Comparison of ENCODE assay signal across 8 mouse cellular contexts in genomic region chr17:7168961-7169626, GRCm38 (mm10). TPM values are rescaled to one million over a fixed set of nuclear protein-coding genes. Genes with fewer than 3 reads are reported as not detected.
DNase-seq lines count a peak whose midpoint lies in the region; ATAC-seq and TF ChIP-seq lines count a peak whose summit lies in the region.

No protein-coding gene starts in this region.

- WGBS in cerebellum, adult 2 months: 14% methylated on average over 15 of the region's 15 CpGs
- WGBS in bone marrow, adult 2 months: 16% methylated on average over 15 of the region's 15 CpGs
- 12% methylated on average over 15 of the region's 15 CpGs for WGBS in hindbrain, postnatal 0 days
- WGBS in liver, embryonic 11.5 days: 14% methylated on average over 15 of the region's 15 CpGs
- WGBS in midbrain, embryonic 15.5 days: 8% methylated on average over 15 of the region's 15 CpGs

- TF ChIP-seq POLR2A in cerebellum, adult 2 months (IDR thresholded peaks at IDR 0.05; ENCODE audit: borderline replicate concordance, insufficient read depth, low read length): no peak
- no peak for TF ChIP-seq POLR2A in bone marrow, adult 2 months (IDR thresholded peaks at IDR 0.05; ENCODE audit: borderline replicate concordance, control insufficient read depth, low read depth, low read length)

- ATAC-seq in hindbrain, postnatal 0 days: peak; percentile 57
- ATAC-seq in liver, embryonic 11.5 days (replicated peaks; ENCODE audit: low FRiP score): peak; percentile 30
- ATAC-seq in midbrain, embryonic 15.5 days (replicated peaks): peak; percentile 70

- no peaks in the 10 kb centered on the region for H3K36me3 ChIP-seq in hindbrain, postnatal 0 days (ENCODE audit: insufficient read depth, low read length)
- no peaks in the 10 kb centered on the region for H3K36me3 ChIP-seq in liver, embryonic 11.5 days (ENCODE audit: control insufficient read depth, insufficient read depth, low read length)
- no peaks in the 10 kb centered on the region for H3K36me3 ChIP-seq in midbrain, embryonic 15.5 days (replicated peaks)

- TF ChIP-seq CTCF in cerebellum, adult 2 months (IDR thresholded peaks at IDR 0.05; ENCODE audit: borderline replicate concordance, insufficient read depth, low read depth, low read length): no peak
- TF ChIP-seq CTCF in bone marrow, adult 2 months (IDR thresholded peaks at IDR 0.05; ENCODE audit: control insufficient read depth, insufficient read depth, low read length): no peak
- no peak for TF ChIP-seq CTCF in hindbrain, postnatal 0 days (IDR thresholded peaks at IDR 0.05; ENCODE audit: low read depth)

- no peaks in the 10 kb centered on the region for H3K27me3 ChIP-seq in cerebellum, adult 2 months (ENCODE audit: control insufficient read depth, insufficient read depth, low read length)
- no peaks in the 10 kb centered on the region for H3K27me3 ChIP-seq in hindbrain, postnatal 0 days (ENCODE audit: insufficient read depth, low read length)
- H3K27me3 ChIP-seq in liver, embryonic 11.5 days (replicated peaks; ENCODE audit: control insufficient read depth, insufficient read depth, low read length): peaks cover 5% of the 10 kb centered on the region; the same call in 1 of the 2 replicates
- H3K27me3 ChIP-seq in midbrain, embryonic 15.5 days (replicated peaks): no peaks in the 10 kb centered on the region

- H3K9ac ChIP-seq in hindbrain, postnatal 0 days (replicated peaks; ENCODE audit: low read length): 0 out of 2 replicates have a peak overlapping the region, but pooled peaks have one; percentile 31
- H3K9ac ChIP-seq in liver, embryonic 11.5 days (ENCODE audit: low read depth, low read length): peak overlapping the region; percentile 56
- H3K9ac ChIP-seq in midbrain, embryonic 15.5 days: peak overlapping the region; percentile 35

- no peaks in the 10 kb centered on the region for H3K9me3 ChIP-seq in hindbrain, postnatal 0 days (ENCODE audit: low read length)
- no peaks in the 10 kb centered on the region for H3K9me3 ChIP-seq in liver, embryonic 11.5 days (ENCODE audit: control insufficient read depth, low read length)
- no peaks in the 10 kb centered on the region for H3K9me3 ChIP-seq in midbrain, embryonic 15.5 days

- no peak for DNase-seq in cerebellum, adult 2 months
- DNase-seq in cerebellum, adult 9-10 months: no peak
- peak; percentile 23 to 35 for DNase-seq in gastrocnemius, adult 8-10 months (ENCODE audit: low spot score in 2 of 2)
- peak; percentile 71 for DNase-seq in hindbrain, postnatal 0 days (ENCODE audit: low spot score)
- DNase-seq in liver, embryonic 11.5 days (ENCODE audit: low spot score): no peak
- DNase-seq in thymus, postnatal 14 days: peak; percentile 57

- H3K27ac ChIP-seq in cerebellum, adult 2 months (ENCODE audit: insufficient read depth, low read length): peak overlapping the region; percentile 9; the same call in 1 of the 2 replicates
- peak overlapping the region; percentile 14 for H3K27ac ChIP-seq in bone marrow, adult 2 months (ENCODE audit: control insufficient read depth, insufficient read depth, low read depth, low read length, poor library complexity)
- H3K27ac ChIP-seq in hindbrain, postnatal 0 days: peak overlapping the region; percentile 79
- H3K27ac ChIP-seq in liver, embryonic 11.5 days (ENCODE audit: low read depth, low read length): peak overlapping the region; percentile 66
- peak overlapping the region; percentile 86 for H3K27ac ChIP-seq in midbrain, embryonic 15.5 days

- peak overlapping the region; percentile 39 for H3K4me3 ChIP-seq in cerebellum, adult 2 months (replicated peaks; ENCODE audit: insufficient read depth, low read depth, low read length)
- peak overlapping the region; percentile 44 for H3K4me3 ChIP-seq in bone marrow, adult 2 months (replicated peaks; ENCODE audit: control insufficient read depth, low read depth, low read length)
- peak overlapping the region; percentile 86 for H3K4me3 ChIP-seq in hindbrain, postnatal 0 days (ENCODE audit: low read length)
- peak overlapping the region; percentile 39 for H3K4me3 ChIP-seq in liver, embryonic 11.5 days (ENCODE audit: low read depth, low read length)
- peak overlapping the region; percentile 87 for H3K4me3 ChIP-seq in midbrain, embryonic 15.5 days

- peak overlapping the region; percentile 95 for H3K4me2 ChIP-seq in hindbrain, postnatal 0 days (ENCODE audit: low read depth, low read length)
- peak overlapping the region; percentile 82 for H3K4me2 ChIP-seq in liver, embryonic 11.5 days
- H3K4me2 ChIP-seq in midbrain, embryonic 15.5 days: peak overlapping the region; percentile 77

- 0 out of 2 replicates have a peak, but pooled peaks cover 2% of the 10 kb centered on the region for H3K4me1 ChIP-seq in cerebellum, adult 2 months (ENCODE audit: control insufficient read depth, insufficient read depth, low read length)
- peaks cover 5% of the 10 kb centered on the region for H3K4me1 ChIP-seq in bone marrow, adult 2 months (ENCODE audit: control insufficient read depth, insufficient read depth, low read length)
- peaks cover 11% of the 10 kb centered on the region for H3K4me1 ChIP-seq in hindbrain, postnatal 0 days (ENCODE audit: insufficient read depth, low read length)
- H3K4me1 ChIP-seq in liver, embryonic 11.5 days (replicated peaks; ENCODE audit: control insufficient read depth, insufficient read depth, low read length): peaks cover 25% of the 10 kb centered on the region
- peaks cover 26% of the 10 kb centered on the region for H3K4me1 ChIP-seq in midbrain, embryonic 15.5 days

RNA-seq across cellular contexts. Expression of gene Rps6ka2, which starts 0.8 kb away (rescaled TPM):
- polyA plus RNA-seq in cerebellum, adult 2 months (2012; rRNA removed): 20.6 and 23.4 TPM in 2 replicates
- 2.4 and 9.1 TPM in 2 replicates for polyA plus RNA-seq in bone marrow, adult 2 months (2011; ENCODE audit: insufficient read depth, insufficient read length, low replicate concordance, missing spikeins)
- total RNA-seq in gastrocnemius, adult 8-10 months (2022): 100 to 1,000 TPM in 3 of 4 experiments, 10 to 100 TPM in 1; 92.5 to 116 (median 107) TPM
- total RNA-seq in hindbrain, postnatal 0 days (2014; rRNA removed): 32.7 and 38.9 TPM in 2 replicates
- 14.0 and 15.4 TPM in 2 replicates for polyA plus RNA-seq in hindbrain, postnatal 0 days (2015; fragmentation: Nextera tagmentation; extraction: Ambion mirVana)
- polyA plus RNA-seq in liver, embryonic 11.5 days (2014; fragmentation: Nextera tagmentation; extraction: Ambion mirVana): 12.7 and 13.2 TPM in 2 replicates
- 21.1 and 21.9 TPM in 2 replicates for polyA plus RNA-seq in midbrain, embryonic 15.5 days (2015; fragmentation: Nextera tagmentation; extraction: Ambion mirVana)

Comparison
In these comparisons a context has a peak if more than half of its experiments do, and no peak if none do; other contexts are left out.
1. DNase-seq: peak in gastrocnemius, adult 8-10 months (2 of 2), hindbrain, postnatal 0 days (single experiment) and thymus, postnatal 14 days (single experiment); none in cerebellum, adult 2 months (0 of 2), cerebellum, adult 9-10 months (single experiment) and liver, embryonic 11.5 days (single experiment).
2. H3K27ac ChIP-seq: peak in every context shown above with its lines; median percentile 86 in midbrain, embryonic 15.5 days; 79 in hindbrain, postnatal 0 days; 66 in liver, embryonic 11.5 days; 14 in bone marrow, adult 2 months; 9 in cerebellum, adult 2 months.
3. Peak in every context shown above with its lines, with median percentiles within 50 percentile points of each other: H3K4me3 ChIP-seq, ATAC-seq, H3K4me2 ChIP-seq and H3K9ac ChIP-seq.